In genomic region chr4:148061086-148061480, GRCm38 (mm10) we compare ENCODE assay signal across 17 mouse cellular contexts.
"Had no signal": no experiment of that assay in that cellular context is flagged by ENCODE, and none has a peak within 500 bp of the region (broad histone marks: within the 10 kb centered on the region; RNA-seq: fewer than 3 reads in every experiment).

No protein-coding gene starts in this region.

- H3K27ac ChIP-seq: gastrocnemius, adult 2 months; heart, adult 2 months; heart, embryonic 13.5 days; heart, embryonic 15.5 days; hindbrain, embryonic 10.5 days; hindbrain, embryonic 12.5 days; hindbrain, embryonic 14.5 days; kidney, embryonic 15.5 days; kidney, postnatal 0 days; left cerebral cortex, adult 2 months; limb, embryonic 10.5 days; limb, embryonic 12.5 days; liver, embryonic 13.5 days had no signal

- H3K9me3 ChIP-seq: heart, embryonic 13.5 days; heart, embryonic 15.5 days; hindbrain, embryonic 10.5 days; hindbrain, embryonic 12.5 days; kidney, embryonic 15.5 days; limb, embryonic 10.5 days; limb, embryonic 12.5 days; liver, embryonic 13.5 days had no signal

- H3K4me3 ChIP-seq: gastrocnemius, adult 2 months; heart, adult 2 months; heart, embryonic 13.5 days; heart, embryonic 15.5 days; hindbrain, embryonic 10.5 days; hindbrain, embryonic 12.5 days; kidney, embryonic 15.5 days; left cerebral cortex, adult 2 months; limb, embryonic 10.5 days; limb, embryonic 12.5 days; liver, embryonic 13.5 days had no signal

- H3K9ac ChIP-seq: heart, embryonic 15.5 days; hindbrain, embryonic 12.5 days; hindbrain, embryonic 14.5 days; kidney, embryonic 15.5 days; limb, embryonic 12.5 days; liver, embryonic 13.5 days had no signal

- ATAC-seq: hindbrain, embryonic 16.5 days had no signal

- DNase-seq: gastrocnemius, postnatal 25 days; liver, embryonic 13.5 days had no signal

- H3K27me3 ChIP-seq: heart, embryonic 13.5 days; heart, embryonic 15.5 days; kidney, embryonic 15.5 days; limb, embryonic 12.5 days; liver, embryonic 13.5 days had no signal

- H3K4me2 ChIP-seq: heart, embryonic 11.5 days; heart, embryonic 13.5 days; heart, embryonic 15.5 days; hindbrain, embryonic 12.5 days; hindbrain, embryonic 14.5 days; kidney, embryonic 15.5 days; limb, embryonic 12.5 days; liver, embryonic 11.5 days; liver, embryonic 13.5 days had no signal
